Mouse (Mus musculus): ENCODE measurements around the gene Cbll1. TPM values are rescaled to one million over a fixed set of nuclear protein-coding genes. Genes with fewer than 3 reads are reported as not detected.

Gene Cbll1
- polyA plus RNA-seq, 1 experiment from 2014 or later, result 9.4 TPM

Other genes starting within 250 kb of the Cbll1 start
- gene Lamb1, start 234.4 kb downstream of the Cbll1 start, polyA plus RNA-seq (2015; fragmentation: Nextera tagmentation; extraction: Ambion mirVana), result 92.1 and 113 TPM in 2 replicates
- gene Dld, start 148.2 kb downstream of the Cbll1 start, polyA plus RNA-seq (2015; fragmentation: Nextera tagmentation; extraction: Ambion mirVana), result 246 and 263 TPM in 2 replicates
- gene Slc26a3, start 108.7 kb downstream of the Cbll1 start, polyA plus RNA-seq (2015; fragmentation: Nextera tagmentation; extraction: Ambion mirVana), result 0.21 and 0.33 TPM in 2 replicates
- gene Slc26a4, start 60.4 kb upstream of the Cbll1 start, polyA plus RNA-seq (2015; fragmentation: Nextera tagmentation; extraction: Ambion mirVana), result 0.27 and 0.88 TPM in 2 replicates
- 41.4 and 50.0 TPM in 2 replicates for gene Bcap29, start 135.0 kb upstream of the Cbll1 start, polyA plus RNA-seq (2015; fragmentation: Nextera tagmentation; extraction: Ambion mirVana)
- gene Dus4l, start 155.2 kb upstream of the Cbll1 start, polyA plus RNA-seq (2015; fragmentation: Nextera tagmentation; extraction: Ambion mirVana), result 7.1 and 7.4 TPM in 2 replicates
- gene Cog5, start 155.3 kb upstream of the Cbll1 start, polyA plus RNA-seq (2015; fragmentation: Nextera tagmentation; extraction: Ambion mirVana), result 25.6 and 27.3 TPM in 2 replicates
- 7.5 and 8.1 TPM in 2 replicates for gene Gpr22, start 214.3 kb upstream of the Cbll1 start, polyA plus RNA-seq (2015; fragmentation: Nextera tagmentation; extraction: Ambion mirVana)

All from heart, embryonic 16.5 days (tissue).